Mouse (Mus musculus): Measurements from ENCODE around the gene Atp5h. TPM values are rescaled to one million over a fixed set of nuclear protein-coding genes. Genes with fewer than 3 reads are reported as not detected.

The Atp5h gene
- total and polyA plus RNA-seq, 3 experiments = 107 to 764 (median 487) TPM

DNA sequence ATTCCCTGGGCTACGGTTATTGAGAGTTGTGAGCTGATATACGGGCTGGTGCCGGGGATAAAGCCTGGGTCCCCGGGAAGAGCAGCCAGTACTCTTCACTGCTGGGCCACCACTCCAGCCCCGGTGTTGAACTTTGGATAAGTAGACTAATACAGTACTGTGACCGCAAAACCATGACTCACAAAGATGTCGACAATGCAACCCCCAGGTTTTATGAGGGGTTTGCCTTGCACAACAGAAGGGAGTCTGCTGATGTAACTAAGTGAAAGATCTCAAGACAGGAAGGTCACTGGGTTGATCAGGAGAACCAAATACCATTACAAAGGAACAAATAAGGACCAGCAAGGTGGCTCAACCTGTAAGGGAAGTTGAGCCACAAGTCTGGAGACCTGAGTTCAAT, 43.0 kb downstream of the Atp5h start:
- no peak overlapping the region for H3K4me3 ChIP-seq (ENCODE audit: low read depth, low read length)
- no peaks in the 10 kb centered on the region for H3K36me3 ChIP-seq (replicated peaks)
- TF ChIP-seq GATA2 (IDR thresholded peaks at IDR 0.05; ENCODE audit: borderline replicate concordance, low read depth, low read length) (no peak), POLR2AphosphoS5 (IDR thresholded peaks at IDR 0.05; ENCODE audit: insufficient replicate concordance, low read depth, low read length) (no peak)
- peaks cover 5% of the 10 kb centered on the region for H3K9me3 ChIP-seq (replicated peaks)
- no peak for ATAC-seq (ENCODE audit: extremely low read depth, insufficient number of reproducible peaks, low FRiP score, poor library complexity, severe bottlenecking)
- H3K27me3 ChIP-seq (ENCODE audit: insufficient read depth, low read length) = peaks cover 28% of the 10 kb centered on the region
- no peak for DNase-seq (ENCODE audit: low spot score)
- H3K4me1 ChIP-seq (ENCODE audit: insufficient read depth, low read depth, low read length) = no peaks in the 10 kb centered on the region; the same call in 1 of the 2 replicates

DNA sequence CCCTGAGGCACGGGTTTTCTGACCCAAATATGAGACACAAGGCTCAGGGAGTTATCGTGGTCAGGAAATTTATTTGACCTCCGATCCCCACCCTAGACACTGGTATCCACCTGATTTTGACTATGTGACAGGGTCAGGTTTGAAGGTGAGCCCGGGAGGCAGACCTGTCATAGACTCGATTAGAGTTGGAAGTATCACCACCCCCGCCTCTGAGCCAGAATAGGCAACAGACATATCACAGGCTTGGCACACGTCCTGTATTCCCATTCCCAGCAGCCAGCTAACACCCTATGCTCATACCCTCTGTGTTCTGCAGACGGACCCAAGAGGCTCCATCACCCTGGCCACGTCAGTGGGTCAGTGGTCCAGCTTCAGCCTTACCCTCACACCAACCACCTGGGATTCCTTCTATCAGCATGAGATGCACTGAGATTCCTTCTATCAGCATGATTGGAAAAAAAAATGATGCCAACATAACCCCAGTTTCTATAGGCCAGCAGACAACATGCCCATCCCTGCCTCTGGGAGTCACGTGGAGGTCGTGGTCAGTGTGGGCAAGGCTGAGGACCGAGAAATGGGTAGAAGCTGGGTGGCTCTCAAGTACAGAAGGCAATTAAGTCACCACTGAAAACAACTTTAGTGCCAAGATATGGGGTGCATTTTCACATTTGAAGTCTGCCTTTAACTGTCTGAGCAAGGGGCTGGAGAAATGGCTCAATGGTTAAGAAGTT, 44.9 kb downstream of the Atp5h start:
- Histone ChIP-seq H3K36me3 (replicated peaks) (no peaks in the 10 kb centered on the region), H3K27me3 (ENCODE audit: insufficient read depth, low read length) (peaks cover 36% of the 10 kb centered on the region), H3K4me1 (ENCODE audit: insufficient read depth, low read depth, low read length) (no peaks in the 10 kb centered on the region; the same call in 1 of the 2 replicates), H3K9me3 (replicated peaks) (peaks cover 3% of the 10 kb centered on the region; the same call in 1 of the 2 replicates), H3K4me3 (ENCODE audit: low read depth, low read length) (no peak overlapping the region)
- ATAC-seq (ENCODE audit: extremely low read depth, insufficient number of reproducible peaks, low FRiP score, poor library complexity, severe bottlenecking) (no peak), DNase-seq (ENCODE audit: low spot score) (no peak)
- TF ChIP-seq POLR2AphosphoS5 (IDR thresholded peaks at IDR 0.05; ENCODE audit: insufficient replicate concordance, low read depth, low read length) (no peak), TAL1 (conservative IDR thresholded peaks at IDR 0.05; ENCODE audit: low read depth, low read length) (no peak), CTCF (IDR thresholded peaks at IDR 0.05; ENCODE audit: low read depth, low read length) (no peak), GATA1 (IDR thresholded peaks at IDR 0.05; ENCODE audit: borderline replicate concordance, low read length) (no peak), GATA2 (IDR thresholded peaks at IDR 0.05; ENCODE audit: borderline replicate concordance, low read depth, low read length) (no peak)

- DNase-seq (ENCODE audit: low spot score) (no peak), ATAC-seq (ENCODE audit: extremely low read depth, insufficient number of reproducible peaks, low FRiP score, poor library complexity, severe bottlenecking) (no peak)
- Histone ChIP-seq H3K4me3 (ENCODE audit: low read depth, low read length) (no peak overlapping the region), H3K36me3 (replicated peaks) (no peaks in the 10 kb centered on the region), H3K9me3 (replicated peaks) (peaks cover 3% of the 10 kb centered on the region; the same call in 1 of the 2 replicates), H3K27me3 (ENCODE audit: insufficient read depth, low read length) (peaks cover 40% of the 10 kb centered on the region), H3K4me1 (ENCODE audit: insufficient read depth, low read depth, low read length) (no peaks in the 10 kb centered on the region; the same call in 1 of the 2 replicates)
- TF ChIP-seq GATA2 (IDR thresholded peaks at IDR 0.05; ENCODE audit: borderline replicate concordance, low read depth, low read length) (no peak), TAL1 (conservative IDR thresholded peaks at IDR 0.05; ENCODE audit: low read depth, low read length) (no peak), POLR2AphosphoS5 (IDR thresholded peaks at IDR 0.05; ENCODE audit: insufficient replicate concordance, low read depth, low read length) (no peak), GATA1 (IDR thresholded peaks at IDR 0.05; ENCODE audit: borderline replicate concordance, low read length) (no peak), CTCF (IDR thresholded peaks at IDR 0.05; ENCODE audit: low read depth, low read length) (no peak)
Measured at GRCm38 (mm10) chr11:115373805-115374694, 45.7 kb downstream of the Atp5h start.

DNA sequence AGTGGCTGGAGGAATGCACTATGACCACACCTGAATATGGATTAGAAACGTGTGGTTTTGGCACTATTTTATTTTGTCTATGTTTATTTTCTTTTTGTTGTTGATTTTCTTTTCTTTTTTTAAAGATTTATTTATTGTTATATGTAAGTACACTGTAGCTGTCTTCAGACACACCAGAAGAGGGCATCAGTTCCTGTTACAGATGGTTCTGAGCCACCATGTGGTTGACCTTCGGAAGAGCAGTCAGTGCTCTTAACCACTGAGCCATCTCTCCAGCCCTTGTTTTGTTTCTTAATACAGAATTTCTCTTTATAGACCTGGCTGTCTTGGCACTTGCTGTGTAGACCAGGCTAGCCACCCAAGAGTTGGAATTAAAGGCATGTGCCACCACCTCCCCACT, 47.0 kb downstream of the Atp5h start:
- ATAC-seq (ENCODE audit: extremely low read depth, insufficient number of reproducible peaks, low FRiP score, poor library complexity, severe bottlenecking) (no peak), DNase-seq (ENCODE audit: low spot score) (no peak)
- TF ChIP-seq TAL1 (conservative IDR thresholded peaks at IDR 0.05; ENCODE audit: low read depth, low read length) (no peak), CTCF (IDR thresholded peaks at IDR 0.05; ENCODE audit: low read depth, low read length) (no peak), POLR2AphosphoS5 (IDR thresholded peaks at IDR 0.05; ENCODE audit: insufficient replicate concordance, low read depth, low read length) (no peak), GATA1 (IDR thresholded peaks at IDR 0.05; ENCODE audit: borderline replicate concordance, low read length) (no peak), GATA2 (IDR thresholded peaks at IDR 0.05; ENCODE audit: borderline replicate concordance, low read depth, low read length) (no peak)
- Histone ChIP-seq H3K4me1 (ENCODE audit: insufficient read depth, low read depth, low read length) (peaks cover 1% of the 10 kb centered on the region), H3K9me3 (replicated peaks) (no peaks in the 10 kb centered on the region), H3K36me3 (replicated peaks) (no peaks in the 10 kb centered on the region), H3K27me3 (ENCODE audit: insufficient read depth, low read length) (peaks cover 44% of the 10 kb centered on the region), H3K4me3 (ENCODE audit: low read depth, low read length) (no peak overlapping the region)

DNA sequence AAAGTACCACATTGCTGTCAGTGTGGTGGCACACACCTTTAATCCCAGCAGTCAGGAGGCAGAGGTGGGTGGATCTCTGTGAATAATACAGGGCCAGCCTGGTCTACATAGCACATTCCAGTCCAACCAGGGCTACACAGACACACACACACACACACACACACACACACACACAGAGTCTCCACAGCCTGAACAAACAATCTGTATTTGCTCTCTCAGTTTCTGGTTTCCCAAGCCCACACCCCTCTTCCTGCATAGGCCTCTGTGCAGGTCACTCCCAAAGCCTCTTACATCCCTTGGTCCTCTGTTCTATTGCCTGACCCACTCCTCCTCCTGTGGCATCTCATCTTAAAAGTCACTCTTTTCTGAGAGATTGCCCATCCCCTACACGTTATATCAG, 47.7 kb downstream of the Atp5h start:
- peaks cover 51% of the 10 kb centered on the region for H3K27me3 ChIP-seq (ENCODE audit: insufficient read depth, low read length)
- no peak for ATAC-seq (ENCODE audit: extremely low read depth, insufficient number of reproducible peaks, low FRiP score, poor library complexity, severe bottlenecking)
- no peaks in the 10 kb centered on the region for H3K36me3 ChIP-seq (replicated peaks)
- peaks cover 8% of the 10 kb centered on the region for H3K4me1 ChIP-seq (ENCODE audit: insufficient read depth, low read depth, low read length)
- no peak for DNase-seq (ENCODE audit: low spot score)
- H3K9me3 ChIP-seq (replicated peaks) = no peaks in the 10 kb centered on the region
- TF ChIP-seq TAL1 (conservative IDR thresholded peaks at IDR 0.05; ENCODE audit: low read depth, low read length) (no peak), GATA2 (IDR thresholded peaks at IDR 0.05; ENCODE audit: borderline replicate concordance, low read depth, low read length) (no peak), GATA1 (IDR thresholded peaks at IDR 0.05; ENCODE audit: borderline replicate concordance, low read length) (no peak)
- H3K4me3 ChIP-seq (ENCODE audit: low read depth, low read length) = no peak overlapping the region

- Histone ChIP-seq H3K27me3 (ENCODE audit: insufficient read depth, low read length) (peaks cover 58% of the 10 kb centered on the region), H3K9me3 (replicated peaks) (no peaks in the 10 kb centered on the region), H3K4me1 (ENCODE audit: insufficient read depth, low read depth, low read length) (peaks cover 11% of the 10 kb centered on the region), H3K4me3 (ENCODE audit: low read depth, low read length) (no peak overlapping the region), H3K36me3 (replicated peaks) (no peaks in the 10 kb centered on the region)
- TF ChIP-seq GATA1 (IDR thresholded peaks at IDR 0.05; ENCODE audit: borderline replicate concordance, low read length) = no peak
- no peak for TF ChIP-seq TAL1 (conservative IDR thresholded peaks at IDR 0.05; ENCODE audit: low read depth, low read length)
- no peak for TF ChIP-seq CTCF (IDR thresholded peaks at IDR 0.05; ENCODE audit: low read depth, low read length)
- TF ChIP-seq GATA2 (IDR thresholded peaks at IDR 0.05; ENCODE audit: borderline replicate concordance, low read depth, low read length) = no peak
- TF ChIP-seq POLR2AphosphoS5 (IDR thresholded peaks at IDR 0.05; ENCODE audit: insufficient replicate concordance, low read depth, low read length) = no peak
- no peak for DNase-seq (ENCODE audit: low spot score)
- ATAC-seq (ENCODE audit: extremely low read depth, insufficient number of reproducible peaks, low FRiP score, poor library complexity, severe bottlenecking) = no peak
Measured at GRCm38 (mm10) chr11:115371354-115371753, 48.4 kb downstream of the Atp5h start.

Data from G1E (cell line).